8 mouse cellular contexts compared by ENCODE assay signal in the genomic region with DNA sequence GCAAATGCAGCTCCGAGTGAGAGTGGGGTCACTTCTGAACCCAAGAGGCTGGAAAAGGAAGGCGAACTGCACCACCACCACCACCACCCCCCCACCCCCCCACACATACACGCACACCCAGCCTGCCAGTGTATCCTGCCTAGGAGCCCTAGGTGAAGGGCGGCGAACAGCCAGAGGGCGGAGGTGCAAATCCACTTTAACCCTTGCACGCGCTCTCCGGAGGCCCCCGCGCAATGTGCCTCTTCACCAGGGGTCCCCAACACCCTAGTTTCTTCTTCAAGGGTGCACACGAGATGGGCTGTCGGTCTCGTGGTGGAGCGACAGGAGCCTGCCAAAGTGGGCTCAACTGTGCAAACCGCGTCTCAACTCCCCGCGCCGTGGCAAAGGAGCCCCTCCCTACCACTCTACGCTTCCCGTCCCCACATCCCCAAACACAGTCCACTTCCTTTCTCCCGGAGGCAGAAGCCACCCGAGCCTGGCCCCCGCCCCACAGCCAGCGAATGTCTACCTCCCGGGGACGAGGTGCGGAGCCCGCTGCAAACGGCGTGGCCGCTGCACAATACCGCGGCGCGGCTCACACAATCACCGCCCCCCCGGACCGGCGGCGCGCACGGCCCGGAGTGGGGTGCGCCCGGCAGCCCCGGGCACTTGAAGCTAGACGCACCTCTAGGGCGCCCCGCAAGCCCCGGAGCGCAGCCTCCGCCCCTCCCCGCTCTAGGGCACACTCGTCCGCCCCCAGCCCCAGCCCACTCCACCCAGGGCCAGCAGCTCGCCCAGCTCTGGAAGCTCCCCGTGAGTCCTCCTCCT. TPM values are rescaled to one million over a fixed set of nuclear protein-coding genes. Genes with fewer than 3 reads are reported as not detected.
DNase-seq lines count a peak whose midpoint lies in the region; ATAC-seq and TF ChIP-seq lines count a peak whose summit lies in the region.

No protein-coding gene starts in this region.

- no peaks in the 10 kb centered on the region for H3K9me3 ChIP-seq in intestine, postnatal 0 days (ENCODE audit: control insufficient read depth)
- no peaks in the 10 kb centered on the region for H3K9me3 ChIP-seq in lung, embryonic 16.5 days (ENCODE audit: control insufficient read depth, low read length)

- TF ChIP-seq CTCF in brain, embryonic 14.5 days (IDR thresholded peaks at IDR 0.05; ENCODE audit: borderline replicate concordance, extremely low read depth, insufficient read depth, insufficient read length), result no peak
- no peak for TF ChIP-seq CTCF in heart, adult 2 months (IDR thresholded peaks at IDR 0.05)
- TF ChIP-seq CTCF in intestine, postnatal 0 days (IDR thresholded peaks at IDR 0.05; ENCODE audit: low read depth), result 0 out of 2 replicates have a peak, but pooled peaks have one; percentile 11

- H3K27ac ChIP-seq in heart, adult 2 months, result peak overlapping the region; percentile 84
- H3K27ac ChIP-seq in intestine, postnatal 0 days (ENCODE audit: low read depth, low read length), result peak overlapping the region; percentile 97
- peak overlapping the region; percentile 97 for H3K27ac ChIP-seq in lung, embryonic 16.5 days (ENCODE audit: low read length)

- peak overlapping the region; percentile 84 for H3K4me3 ChIP-seq in heart, adult 2 months
- peak overlapping the region; percentile 97 for H3K4me3 ChIP-seq in intestine, postnatal 0 days (ENCODE audit: low read depth, low read length)
- peak overlapping the region; percentile 95 for H3K4me3 ChIP-seq in lung, embryonic 16.5 days (ENCODE audit: low read length)

- no peaks in the 10 kb centered on the region for H3K36me3 ChIP-seq in heart, adult 2 months (ENCODE audit: control insufficient read depth, insufficient read depth, low read length)
- no peaks in the 10 kb centered on the region for H3K36me3 ChIP-seq in intestine, postnatal 0 days (ENCODE audit: control insufficient read depth, insufficient read depth)
- H3K36me3 ChIP-seq in lung, embryonic 16.5 days (ENCODE audit: control insufficient read depth, insufficient read depth, low read length), result no peaks in the 10 kb centered on the region

- TF ChIP-seq POLR2A in brain, embryonic 14.5 days (IDR thresholded peaks at IDR 0.05; ENCODE audit: borderline replicate concordance, extremely low read depth, insufficient read depth, insufficient read length, poor library complexity, severe bottlenecking), result 0 out of 2 replicates have a peak, but pooled peaks have one; percentile 14
- no peak for TF ChIP-seq POLR2A in heart, adult 2 months (IDR thresholded peaks at IDR 0.05; ENCODE audit: insufficient read depth, low read depth, low read length)

- peak overlapping the region; percentile 91 for H3K9ac ChIP-seq in heart, adult 2 months (ENCODE audit: low read depth, low read length)
- peak overlapping the region; percentile 95 for H3K9ac ChIP-seq in intestine, postnatal 0 days (ENCODE audit: low read depth, low read length)
- H3K9ac ChIP-seq in lung, embryonic 16.5 days (ENCODE audit: low read length), result peak overlapping the region; percentile 91

- H3K79me2 ChIP-seq in heart, adult 2 months (replicated peaks; ENCODE audit: control insufficient read depth, insufficient read depth, low read length), result no peaks in the 10 kb centered on the region; the same call in 1 of the 2 replicates

- peak; percentile 31 for ATAC-seq in intestine, postnatal 0 days
- peak; percentile 52 for ATAC-seq in lung, embryonic 16.5 days (ENCODE audit: low read depth)

- DNase-seq in kidney, adult 18-20 months, result peak; percentile 51
- no peak for DNase-seq in kidney, adult 11 months
- peak; percentile 62 for DNase-seq in brain, embryonic 14.5 days (ENCODE audit: low read depth)
- DNase-seq in heart, adult 2 months, result peak; percentile 65 to 72
- DNase-seq in right cerebral cortex, adult 2 months (ENCODE audit: low spot score in 2 of 2), result peak; percentile 34 to 40
- no peak for DNase-seq in retina, embryonic 14.5 days (ENCODE audit: low spot score)

- intact Hi-C loops in heart, adult 2 months (cut with DNase I), result loop anchor here (1.0 to 5.0 kb wide), 3 partner anchors 19 to 201 kb away; a partner anchor contains a TSS

- H3K27me3 ChIP-seq in heart, adult 2 months (ENCODE audit: control insufficient read depth, insufficient read depth, low read length), result no peaks in the 10 kb centered on the region
- no peaks in the 10 kb centered on the region for H3K27me3 ChIP-seq in intestine, postnatal 0 days (replicated peaks; ENCODE audit: control insufficient read depth, insufficient read depth, low read length)
- H3K27me3 ChIP-seq in lung, embryonic 16.5 days (ENCODE audit: control insufficient read depth, insufficient read depth, low read depth, low read length), result no peaks in the 10 kb centered on the region

- H3K4me1 ChIP-seq in heart, adult 2 months (ENCODE audit: control insufficient read depth, insufficient read depth, low read length), result peaks cover 8% of the 10 kb centered on the region
- H3K4me1 ChIP-seq in intestine, postnatal 0 days (replicated peaks; ENCODE audit: control insufficient read depth, insufficient read depth, low read length), result peaks cover 26% of the 10 kb centered on the region
- H3K4me1 ChIP-seq in lung, embryonic 16.5 days (replicated peaks; ENCODE audit: control insufficient read depth, insufficient read depth, low read length), result peaks cover 33% of the 10 kb centered on the region

- WGBS in heart, adult 2 months, result 3% methylated on average over 59 of the region's 59 CpGs
- under 1% methylated on average over 58 of the region's 59 CpGs for WGBS in intestine, postnatal 0 days
- 0% methylated on average over 57 of the region's 59 CpGs for WGBS in lung, embryonic 16.5 days

- peak overlapping the region; percentile 99 for H3K4me2 ChIP-seq in intestine, postnatal 0 days (replicated peaks; ENCODE audit: low read depth)
- peak overlapping the region; percentile 82 for H3K4me2 ChIP-seq in lung, embryonic 16.5 days (ENCODE audit: low read depth, low read length)

- TF ChIP-seq EP300 in heart, adult 2 months (IDR thresholded peaks at IDR 0.05; ENCODE audit: insufficient read depth, low read depth, low read length), result no peak

RNA-seq across cellular contexts. Expression of a gene that starts 49.0 kb away (rescaled TPM):
- not detected in 2 replicates for polyA plus RNA-seq in brain, embryonic 14.5 days (2012; rRNA removed)
- not detected for total RNA-seq in heart, adult 2 months (2021)
- polyA plus RNA-seq in heart, adult 2 months (2012; rRNA removed), result not detected in 2 replicates
- polyA plus RNA-seq in intestine, postnatal 0 days (2015; fragmentation: Nextera tagmentation; extraction: Ambion mirVana), result not detected in 2 replicates
- polyA plus RNA-seq in lung, embryonic 16.5 days (2015; fragmentation: Nextera tagmentation; extraction: Ambion mirVana), result not detected in 2 replicates

Comparison
In these comparisons a context has a peak if more than half of its experiments do, and no peak if none do; other contexts are left out.
1. DNase-seq: peak in kidney, adult 18-20 months (single experiment), brain, embryonic 14.5 days (single experiment), heart, adult 2 months (2 of 2) and right cerebral cortex, adult 2 months (2 of 2); none in kidney, adult 11 months (single experiment) and retina, embryonic 14.5 days (single experiment).
2. Peak in every context shown above with its lines, with median percentiles within 50 percentile points of each other: H3K27ac ChIP-seq, H3K4me3 ChIP-seq and H3K9ac ChIP-seq.